Mouse (Mus musculus): ENCODE results near the gene Cadm1.

DNA sequence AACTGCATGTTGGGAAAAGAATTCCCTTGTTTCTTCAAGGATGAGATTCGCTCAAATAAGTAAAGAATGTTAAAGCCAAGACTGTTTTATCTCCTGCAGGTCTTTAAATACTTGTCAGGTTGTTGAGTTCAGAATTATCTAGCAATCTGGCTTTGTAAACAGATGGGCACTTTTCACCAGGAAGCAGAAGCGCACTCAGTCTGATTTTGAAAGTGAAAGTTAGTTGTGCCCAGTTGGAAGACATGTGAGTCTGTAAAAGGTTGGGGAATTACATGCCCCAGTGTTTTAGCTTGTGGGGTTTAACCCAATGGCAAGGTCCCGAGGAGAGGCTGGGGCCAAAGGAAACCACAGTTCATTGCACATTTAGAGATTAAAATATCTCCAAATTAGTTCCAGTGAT lies 104.7 kb downstream of the Cadm1 start:
- no peak for TF ChIP-seq POLR2A (IDR thresholded peaks at IDR 0.05; ENCODE audit: control insufficient read depth, extremely low read depth, insufficient read depth, low read length, poor library complexity)
- no peak for TF ChIP-seq CTCF (IDR thresholded peaks at IDR 0.05; ENCODE audit: borderline replicate concordance, control insufficient read depth, extremely low read depth, insufficient read depth, low read length, poor library complexity)

Data from thymus, adult 2 months (tissue).